Mouse (Mus musculus) embryonic facial prominence, embryonic 14.5 days (tissue): ENCODE results near the gene Slc22a14. TPM values are rescaled to one million over a fixed set of nuclear protein-coding genes. Genes with fewer than 3 reads are reported as not detected.

Experiments used
- ATAC-seq: fragments of 200-750 bp; cut with Nextera tagmentation; 2 replicates; pipeline ENCODE4 v1.8.0; 2017; ENCODE audit warnings: low read depth, moderate number of reproducible peaks, moderate TSS enrichment
- DNase-seq: peaks from one replicate; pipeline ENCODE4 v3.0.0-alpha.2; 2015; ENCODE audit warnings: low spot score
- H3K27ac ChIP-seq: fragments of 300-500 bp; sonication (generic); replicated peaks from 2 replicates; pipeline ENCODE4 v1.5.1; 2014; ENCODE audit warnings: low read depth, mild to moderate bottlenecking, low read length, moderate library complexity
- H3K27me3 ChIP-seq: fragments of 300-500 bp; sonication (generic); replicated peaks from 2 replicates; pipeline ENCODE4 v1.6.1; 2014; ENCODE audit warnings: low read length; ENCODE audit not compliant: control insufficient read depth, insufficient read depth
- H3K36me3 ChIP-seq: fragments of 300-500 bp; sonication (generic); 2 replicates; pipeline ENCODE4 v1.6.1; 2014; ENCODE audit warnings: low read length, mixed read lengths; ENCODE audit not compliant: control insufficient read depth, insufficient read depth
- H3K4me1 ChIP-seq: fragments of 300-500 bp; sonication (generic); 2 replicates; pipeline ENCODE4 v1.6.1; 2014; ENCODE audit warnings: antibody characterized with exemption, low read length; ENCODE audit not compliant: control insufficient read depth, insufficient read depth
- H3K4me2 ChIP-seq: fragments of 300-500 bp; sonication (generic); 2 replicates; pipeline ENCODE4 v1.6.1; 2014; ENCODE audit warnings: low read depth, mild to moderate bottlenecking, low read length, moderate library complexity, mixed read lengths
- H3K4me3 ChIP-seq: fragments of 300-500 bp; sonication (generic); 2 replicates; pipeline ENCODE4 v1.5.1; 2014; ENCODE audit warnings: low read depth, mild to moderate bottlenecking, low read length
- H3K9ac ChIP-seq: fragments of 300-500 bp; sonication (generic); 2 replicates; pipeline ENCODE4 v1.6.1; 2014; ENCODE audit warnings: low read depth, mild to moderate bottlenecking, low read length, moderate library complexity, mixed read lengths
- H3K9me3 ChIP-seq: fragments of 300-500 bp; sonication (generic); 2 replicates; pipeline ENCODE4 v1.6.1; 2016; ENCODE audit warnings: low read length; ENCODE audit not compliant: control insufficient read depth
- whole genome bisulfite sequencing: fragments of 180-500 bp; shearing (Covaris S2); extraction: QIAGEN DNeasy Blood & Tissue Kit; methylation state at CpG from one replicate; pipeline ENCODE4 v1.1.7; 2014; 5-methylcytosine and 5-hydroxymethylcytosine counted together
- polyA plus RNA-seq: library from polyadenylated mRNA; unstranded; fragments of >200 nt; fragmentation: Nextera tagmentation; extraction: Ambion mirVana; gene quantifications from 2 replicates; pipeline ENCODE4 v1.2.1, GENCODE M21; 2014

The Slc22a14 gene
- polyA plus RNA-seq, 1 experiment from 2014 or later = not detected

- Histone ChIP-seq H3K9me3 (no peaks in the 10 kb centered on the region), H3K4me3 (peak overlapping the region; percentile 88), H3K4me2 (peak overlapping the region; percentile 98), H3K36me3 (no peaks in the 10 kb centered on the region), H3K4me1 (peaks cover 6% of the 10 kb centered on the region; the same call in 1 of the 2 replicates), H3K27me3 (no peaks in the 10 kb centered on the region), H3K9ac (peak overlapping the region; percentile 40; the same call in 1 of the 2 replicates), H3K27ac (no peak overlapping the region)
- ATAC-seq (peak; percentile 0; the same call in 1 of the 2 replicates), DNase-seq (no peak)
- 8% methylated on average over 7 of the region's 7 CpGs for WGBS
Observed at GRCm38 (mm10) chr9:119401351-119401750, 36.0 kb upstream of the Slc22a14 start.

GRCm38 (mm10) chr9:119394808-119395207 lies 29.5 kb upstream of the Slc22a14 start:
- no peak overlapping the region for H3K4me3 ChIP-seq
- H3K27me3 ChIP-seq = no peaks in the 10 kb centered on the region
- ATAC-seq (no peak), DNase-seq (no peak)
- H3K9me3 ChIP-seq = no peaks in the 10 kb centered on the region
- WGBS = 89% methylated on average over 1 of the region's 1 CpGs
- no peaks in the 10 kb centered on the region for H3K4me1 ChIP-seq
- H3K9ac ChIP-seq = no peak overlapping the region
- H3K4me2 ChIP-seq = no peak overlapping the region
- no peak overlapping the region for H3K27ac ChIP-seq
- no peaks in the 10 kb centered on the region; the same call in 1 of the 2 replicates for H3K36me3 ChIP-seq

- WGBS = 81% methylated on average over 2 of the region's 2 CpGs
- Histone ChIP-seq H3K9ac (no peak overlapping the region), H3K4me1 (no peaks in the 10 kb centered on the region), H3K27ac (no peak overlapping the region), H3K4me2 (no peak overlapping the region), H3K27me3 (no peaks in the 10 kb centered on the region), H3K36me3 (no peaks in the 10 kb centered on the region; the same call in 1 of the 2 replicates), H3K4me3 (no peak overlapping the region), H3K9me3 (no peaks in the 10 kb centered on the region)
- DNase-seq (no peak), ATAC-seq (no peak)
Observed at GRCm38 (mm10) chr9:119390214-119390613, 24.9 kb upstream of the Slc22a14 start.

- Histone ChIP-seq H3K36me3 (no peaks in the 10 kb centered on the region; the same call in 1 of the 2 replicates), H3K27me3 (no peaks in the 10 kb centered on the region), H3K9me3 (no peaks in the 10 kb centered on the region), H3K4me2 (no peak overlapping the region), H3K9ac (no peak overlapping the region), H3K4me1 (no peaks in the 10 kb centered on the region), H3K27ac (no peak overlapping the region), H3K4me3 (no peak overlapping the region)
- WGBS = 47% methylated on average over 5 of the region's 5 CpGs
- ATAC-seq (no peak), DNase-seq (peak; percentile 43)
Observed at GRCm38 (mm10) chr9:119388956-119389355, 23.6 kb upstream of the Slc22a14 start.

GRCm38 (mm10) chr9:119382603-119383002 lies 17.2 kb upstream of the Slc22a14 start:
- Histone ChIP-seq H3K27ac (no peak overlapping the region), H3K4me2 (no peak overlapping the region), H3K4me3 (no peak overlapping the region), H3K9me3 (no peaks in the 10 kb centered on the region), H3K4me1 (no peaks in the 10 kb centered on the region), H3K9ac (no peak overlapping the region), H3K36me3 (no peaks in the 10 kb centered on the region), H3K27me3 (no peaks in the 10 kb centered on the region)
- ATAC-seq (no peak), DNase-seq (no peak)
- WGBS = 55% methylated on average over 6 of the region's 6 CpGs

GRCm38 (mm10) chr9:119378231-119378630 lies 12.9 kb upstream of the Slc22a14 start:
- ATAC-seq (no peak), DNase-seq (no peak)
- 94% methylated on average over 4 of the region's 4 CpGs for WGBS

GRCm38 (mm10) chr9:119375556-119375955 lies 10.2 kb upstream of the Slc22a14 start:
- Histone ChIP-seq H3K27me3 (no peaks in the 10 kb centered on the region), H3K4me3 (no peak overlapping the region), H3K4me1 (no peaks in the 10 kb centered on the region), H3K9ac (no peak overlapping the region), H3K4me2 (no peak overlapping the region), H3K9me3 (no peaks in the 10 kb centered on the region), H3K36me3 (no peaks in the 10 kb centered on the region), H3K27ac (no peak overlapping the region; the same call in 1 of the 2 replicates)
- no peak for DNase-seq
- WGBS = 34% methylated on average over 6 of the region's 6 CpGs
- ATAC-seq = no peak

More at GRCm38 (mm10) chr9:119378231-119378630, 12.9 kb upstream of the Slc22a14 start:
- Histone ChIP-seq H3K27ac (no peak overlapping the region), H3K4me3 (no peak overlapping the region), H3K36me3 (no peaks in the 10 kb centered on the region), H3K4me2 (no peak overlapping the region), H3K9ac (no peak overlapping the region), H3K9me3 (no peaks in the 10 kb centered on the region), H3K27me3 (no peaks in the 10 kb centered on the region), H3K4me1 (no peaks in the 10 kb centered on the region)

GRCm38 (mm10) chr9:119375008-119375407 lies 9.7 kb upstream of the Slc22a14 start:
- H3K4me2 ChIP-seq = no peak overlapping the region
- no peak overlapping the region for H3K27ac ChIP-seq
- ATAC-seq (no peak), DNase-seq (no peak)
- 66% methylated on average over 3 of the region's 3 CpGs for WGBS
- H3K9ac ChIP-seq = no peak overlapping the region
- no peaks in the 10 kb centered on the region for H3K4me1 ChIP-seq
- H3K27me3 ChIP-seq = no peaks in the 10 kb centered on the region
- no peak overlapping the region for H3K4me3 ChIP-seq
- H3K36me3 ChIP-seq = no peaks in the 10 kb centered on the region
- H3K9me3 ChIP-seq = no peaks in the 10 kb centered on the region

- ATAC-seq = no peak
- WGBS = 45% methylated on average over 4 of the region's 4 CpGs
- Histone ChIP-seq H3K9ac (no peak overlapping the region), H3K4me3 (no peak overlapping the region), H3K4me2 (no peak overlapping the region), H3K27me3 (no peaks in the 10 kb centered on the region), H3K27ac (no peak overlapping the region), H3K36me3 (no peaks in the 10 kb centered on the region), H3K4me1 (no peaks in the 10 kb centered on the region), H3K9me3 (no peaks in the 10 kb centered on the region)
- no peak for DNase-seq
Observed at GRCm38 (mm10) chr9:119371251-119371650, 5.9 kb upstream of the Slc22a14 start.
